Mouse (Mus musculus) limb, embryonic 14.5 days (tissue): ENCODE data around the gene Ankrd13a. TPM values are rescaled to one million over a fixed set of nuclear protein-coding genes. Genes with fewer than 3 reads are reported as not detected.

Experiments
- ATAC-seq: fragments of 200-750 bp; cut with Nextera tagmentation; 2 replicates; pipeline ENCODE4 v1.8.0; 2017; ENCODE audit warnings: low read depth, moderate number of reproducible peaks, moderate TSS enrichment; ENCODE audit not compliant: low FRiP score
- DNase-seq: peaks from one replicate; pipeline ENCODE4 v3.0.0-alpha.2; 2015; ENCODE audit warnings: low spot score
- H3K27ac ChIP-seq: fragments of 300-500 bp; sonication (generic); replicated peaks from 2 replicates; pipeline ENCODE4 v1.5.1; 2014; ENCODE audit warnings: low read depth, mild to moderate bottlenecking, low read length, moderate library complexity, mixed read lengths
- H3K27me3 ChIP-seq: fragments of 300-500 bp; sonication (generic); 2 replicates; pipeline ENCODE4 v1.6.1; 2014; ENCODE audit warnings: low read length, mixed read lengths; ENCODE audit not compliant: control insufficient read depth, insufficient read depth
- H3K36me3 ChIP-seq: fragments of 300-500 bp; sonication (generic); 2 replicates; pipeline ENCODE4 v1.6.1; 2014; ENCODE audit warnings: mild to moderate bottlenecking, low read length, moderate library complexity, mixed read lengths; ENCODE audit not compliant: control insufficient read depth, insufficient read depth
- H3K4me1 ChIP-seq: fragments of 300-500 bp; sonication (generic); 2 replicates; pipeline ENCODE4 v1.6.1; 2014; ENCODE audit warnings: antibody characterized with exemption, low read length, mixed read lengths; ENCODE audit not compliant: control insufficient read depth, insufficient read depth
- H3K4me2 ChIP-seq: fragments of 300-500 bp; sonication (generic); replicated peaks from 2 replicates; pipeline ENCODE4 v1.6.1; 2014; ENCODE audit warnings: low read depth, mild to moderate bottlenecking, low read length, moderate library complexity; ENCODE audit not compliant: severe bottlenecking
- H3K4me3 ChIP-seq: fragments of 300-500 bp; sonication (generic); replicated peaks from 2 replicates; pipeline ENCODE4 v1.5.1; 2014; ENCODE audit warnings: low read length
- H3K9ac ChIP-seq: fragments of 300-500 bp; sonication (generic); 2 replicates; pipeline ENCODE4 v1.6.1; 2014; ENCODE audit warnings: mild to moderate bottlenecking, low read depth, low read length, moderate library complexity; ENCODE audit not compliant: severe bottlenecking
- H3K9me3 ChIP-seq: fragments of 300-500 bp; sonication (generic); 2 replicates; pipeline ENCODE4 v1.6.1; 2016; ENCODE audit warnings: low read length; ENCODE audit not compliant: control insufficient read depth
- POLR2A ChIP-seq: fragments of 200-500 bp; IDR thresholded peaks from 2 replicates; pipeline ENCODE4 v1.8.0; 2012; ENCODE audit warnings: inconsistent platforms, mild to moderate bottlenecking, moderate library complexity, borderline replicate concordance; ENCODE audit not compliant: insufficient read depth, insufficient read length; ENCODE audit errors: extremely low read depth
- WGBS: fragments of 180-500 bp; shearing (Covaris S2); extraction: QIAGEN DNeasy Blood & Tissue Kit; methylation state at CpG from one replicate; pipeline ENCODE4 v1.1.7; 2014; 5-methylcytosine and 5-hydroxymethylcytosine counted together
- polyA plus RNA-seq, 2 experiments: library from polyadenylated mRNA; depleted of rRNA in 1 of 2; stranded (reverse) in 1 of 2; unstranded in 1 of 2; fragments of >200 nt; fragmentation: Nextera tagmentation in 1 of 2; extraction: Ambion mirVana in 1 of 2; gene quantifications; 2 replicates each; pipeline versions ENCODE4 v1.2.1 to v1.2.3; 2012 to 2014

The Ankrd13a gene
- polyA plus RNA-seq, 2 experiments = 51.6 to 67.6 TPM

DNA sequence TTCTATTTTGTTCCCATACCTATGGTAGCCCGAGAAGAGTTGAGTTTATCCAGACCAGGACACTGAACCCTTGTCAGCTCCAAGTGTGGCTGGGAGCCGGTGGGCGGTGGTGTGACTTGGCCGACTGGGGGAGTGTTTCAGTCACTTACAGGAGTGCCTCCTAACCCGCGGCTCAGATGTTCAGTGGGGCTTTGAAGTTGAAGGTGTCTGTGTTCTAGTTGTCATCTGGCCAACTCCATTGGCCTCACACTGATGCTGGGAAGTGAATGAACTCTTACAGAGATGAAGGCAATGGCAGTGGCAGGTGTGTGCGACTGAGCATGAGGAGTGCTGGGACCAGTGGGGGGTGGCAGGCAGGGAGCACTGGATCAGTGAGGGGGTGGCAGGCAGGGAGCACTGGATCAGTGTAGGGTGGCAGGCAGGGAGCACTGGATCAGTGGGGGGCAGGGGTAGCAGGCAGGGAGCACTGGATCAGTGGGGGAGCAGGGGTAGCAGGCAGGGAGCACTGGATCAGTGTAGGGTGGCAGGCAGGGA is 5.5 kb downstream of the Ankrd13a start:
- Histone ChIP-seq H3K9me3 (no peaks in the 10 kb centered on the region), H3K27me3 (no peaks in the 10 kb centered on the region), H3K36me3 (no peaks in the 10 kb centered on the region), H3K4me2 (no peak overlapping the region), H3K4me1 (peaks cover 4% of the 10 kb centered on the region; the same call in 1 of the 2 replicates), H3K9ac (no peak overlapping the region), H3K27ac (no peak overlapping the region), H3K4me3 (no peak overlapping the region)
- no peak for TF ChIP-seq POLR2A
- DNase-seq (no peak), ATAC-seq (no peak)
- 53% methylated on average over 7 of the region's 7 CpGs for WGBS

DNA sequence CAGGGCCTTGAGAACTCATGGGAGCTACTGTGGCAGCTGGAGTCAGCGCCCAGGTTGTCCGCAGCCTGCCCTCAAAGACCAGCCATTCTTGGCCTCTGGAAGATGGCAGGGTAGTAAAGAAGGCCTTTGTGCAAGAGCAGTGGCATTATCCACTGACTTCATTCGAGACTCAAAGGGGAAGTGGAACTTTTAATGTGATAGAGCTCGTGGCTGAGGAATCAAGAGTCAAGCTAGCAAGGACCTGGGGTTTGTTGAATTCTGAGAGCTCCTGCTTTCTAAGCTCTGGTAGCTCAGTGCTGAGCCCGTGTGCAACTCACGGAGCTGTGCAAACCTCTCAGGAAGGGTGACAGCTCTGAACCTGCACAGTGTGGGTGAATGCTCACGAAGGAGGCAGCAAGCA is 6.4 kb downstream of the Ankrd13a start:
- H3K4me1 ChIP-seq = peaks cover 4% of the 10 kb centered on the region; the same call in 1 of the 2 replicates
- 0 out of 2 replicates have a peak, but pooled peaks cover under 1% of the 10 kb centered on the region for H3K36me3 ChIP-seq
- no peak overlapping the region for H3K9ac ChIP-seq
- TF ChIP-seq POLR2A = no peak
- no peak for ATAC-seq
- H3K27ac ChIP-seq = no peak overlapping the region
- H3K27me3 ChIP-seq = no peaks in the 10 kb centered on the region
- no peak overlapping the region for H3K4me2 ChIP-seq
- H3K4me3 ChIP-seq = no peak overlapping the region
- H3K9me3 ChIP-seq = no peaks in the 10 kb centered on the region
- 85% methylated on average over 7 of the region's 7 CpGs for WGBS
- DNase-seq = no peak

DNA sequence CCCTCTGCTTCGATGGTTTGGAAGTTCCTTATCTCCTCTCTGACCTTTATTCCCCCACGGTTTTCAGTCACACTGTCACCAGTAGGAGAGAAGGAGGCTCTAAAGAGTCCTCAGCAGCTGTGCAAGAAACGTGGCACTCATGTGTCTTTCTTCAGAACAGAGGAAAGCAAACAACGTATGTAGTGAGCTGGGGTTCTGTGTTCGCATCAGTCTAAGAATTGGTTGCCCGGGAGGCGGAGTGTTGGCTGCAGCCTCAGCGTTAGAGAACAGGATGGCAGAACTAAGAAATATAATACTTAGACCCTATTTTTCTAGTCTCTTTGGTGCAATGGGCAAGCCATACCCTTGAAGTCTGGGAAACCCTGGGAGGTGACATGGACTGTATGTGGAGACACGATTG is 8.5 kb downstream of the Ankrd13a start:
- Histone ChIP-seq H3K36me3 (peaks cover 20% of the 10 kb centered on the region), H3K9ac (no peak overlapping the region), H3K27me3 (no peaks in the 10 kb centered on the region), H3K9me3 (no peaks in the 10 kb centered on the region), H3K27ac (no peak overlapping the region), H3K4me3 (no peak overlapping the region), H3K4me2 (no peak overlapping the region), H3K4me1 (no peaks in the 10 kb centered on the region)
- no peak for DNase-seq
- TF ChIP-seq POLR2A = no peak
- 88% methylated on average over 9 of the region's 9 CpGs for WGBS
- no peak for ATAC-seq

DNA sequence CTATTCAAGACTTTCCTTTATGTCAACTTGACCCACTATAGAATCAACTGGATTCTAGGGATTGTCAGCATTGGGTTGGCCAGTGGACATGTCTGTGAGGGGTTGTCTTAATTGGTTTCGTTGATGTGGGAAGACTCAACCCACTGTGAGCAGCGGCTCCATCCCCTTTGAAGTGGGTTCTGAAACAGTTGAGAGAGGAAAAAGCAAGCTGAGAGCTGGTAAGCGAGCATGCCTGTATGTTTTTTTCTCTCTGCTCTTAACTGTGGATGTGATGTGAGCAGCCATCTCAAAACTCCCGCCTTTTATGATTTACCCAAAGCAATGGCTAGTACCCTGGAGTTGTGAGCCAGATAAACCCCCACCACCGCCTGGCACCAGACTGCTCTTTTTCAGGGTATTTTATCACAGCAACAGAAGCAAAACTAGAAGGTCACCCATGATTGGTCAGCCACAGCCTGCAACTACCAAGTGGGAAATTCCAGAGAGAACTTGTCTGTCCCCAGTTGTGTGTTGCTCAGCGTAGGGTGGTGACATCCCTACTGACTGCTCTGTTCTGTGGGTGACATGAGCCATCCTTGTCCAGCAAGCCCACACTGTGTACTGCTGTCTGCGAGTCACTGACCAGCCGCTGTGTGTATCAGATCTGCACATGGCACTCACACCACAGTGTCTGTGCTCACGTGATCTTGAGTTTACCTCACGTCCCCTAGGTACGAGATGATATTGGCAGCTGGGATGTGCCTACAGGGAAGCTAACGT is 9.1 kb downstream of the Ankrd13a start:
- no peak for TF ChIP-seq POLR2A
- Histone ChIP-seq H3K4me3 (no peak overlapping the region), H3K27ac (no peak overlapping the region), H3K9ac (no peak overlapping the region), H3K27me3 (no peaks in the 10 kb centered on the region), H3K4me2 (no peak overlapping the region), H3K9me3 (no peaks in the 10 kb centered on the region), H3K36me3 (peaks cover 20% of the 10 kb centered on the region), H3K4me1 (no peaks in the 10 kb centered on the region)
- WGBS = 85% methylated on average over 12 of the region's 12 CpGs
- no peak for DNase-seq
- ATAC-seq = no peak

DNA sequence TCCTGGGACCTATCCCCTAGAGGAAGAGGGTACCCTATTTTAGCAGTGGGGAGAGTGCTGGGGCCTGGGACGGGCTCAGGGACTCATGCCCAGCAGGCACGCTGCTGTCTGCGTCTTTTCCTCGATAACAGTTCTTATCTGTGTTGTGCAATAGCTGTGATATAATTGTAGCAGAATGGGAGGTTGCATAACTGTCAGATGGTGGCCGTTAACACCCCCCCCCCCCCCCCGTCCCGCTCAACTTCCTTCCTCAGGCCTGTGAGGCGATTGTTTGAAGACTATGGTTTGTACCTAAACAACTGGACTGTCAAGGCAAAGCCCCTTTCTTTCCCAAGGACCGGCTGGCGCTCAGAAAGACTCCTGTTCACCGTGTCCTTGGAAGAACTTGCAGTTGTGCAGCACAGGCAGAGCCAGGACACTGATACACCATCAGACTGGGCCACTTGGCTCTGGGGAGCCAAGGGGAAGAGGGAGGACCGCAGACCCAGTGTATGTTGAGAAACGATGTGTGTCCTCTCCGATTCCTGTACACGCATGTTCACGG is 10.2 kb downstream of the Ankrd13a start:
- H3K9me3 ChIP-seq = no peaks in the 10 kb centered on the region
- WGBS = 80% methylated on average over 16 of the region's 16 CpGs
- no peak overlapping the region for H3K27ac ChIP-seq
- no peak for ATAC-seq
- H3K36me3 ChIP-seq = peaks cover 31% of the 10 kb centered on the region
- H3K4me1 ChIP-seq = no peaks in the 10 kb centered on the region
- H3K27me3 ChIP-seq = no peaks in the 10 kb centered on the region
- DNase-seq = no peak
- no peak overlapping the region for H3K4me3 ChIP-seq
- no peak overlapping the region for H3K4me2 ChIP-seq
- H3K9ac ChIP-seq = no peak overlapping the region
- no peak for TF ChIP-seq POLR2A
